Mouse (Mus musculus): Measurements from ENCODE around the gene F12. TPM values are rescaled to one million over a fixed set of nuclear protein-coding genes. Genes with fewer than 3 reads are reported as not detected.
"Not testable (repeated sequence)": the region's sequence is repeated elsewhere in the genome, so short reads cannot be mapped to it uniquely, and the experiment has no call there.

F12 gene
- polyA plus RNA-seq, 1 experiment from 2014 or later: not detected

DNA sequence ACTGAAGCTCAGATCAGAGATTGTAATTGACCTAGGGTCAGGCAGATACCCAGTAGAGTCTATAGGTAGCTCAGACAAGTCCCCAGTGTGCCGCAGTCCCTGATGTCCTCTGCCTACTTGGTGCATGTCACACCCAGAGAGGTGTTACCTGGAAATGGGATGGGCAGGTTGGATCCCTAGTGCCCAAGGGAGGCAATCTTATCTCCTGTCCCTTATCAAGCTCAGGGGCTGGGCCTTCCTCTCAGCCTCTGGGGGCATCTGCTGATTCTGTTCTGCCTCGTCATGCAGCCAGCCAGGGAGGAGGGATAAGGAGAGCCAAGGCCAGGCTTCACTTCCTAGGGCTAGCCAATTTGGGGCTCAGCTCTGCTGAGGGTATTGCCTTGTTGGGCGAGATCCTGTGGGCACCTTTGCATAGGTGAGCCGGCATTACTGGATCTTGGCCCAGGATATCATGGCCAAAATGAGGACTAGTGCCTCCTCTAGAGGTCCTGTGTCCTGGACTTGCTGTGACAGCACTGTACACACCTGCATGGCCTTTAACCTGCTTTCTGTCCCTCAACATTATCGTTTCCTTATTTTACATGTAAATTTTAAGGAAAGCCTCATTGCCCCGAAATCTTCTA, 20.0 kb upstream of the F12 start:
- peak overlapping the region; percentile 96; the same call in 1 of the 2 replicates for H3K9ac ChIP-seq (replicated peaks; ENCODE audit: low read depth, low read length)
- H3K4me3 ChIP-seq (ENCODE audit: low read depth, low read length): peak overlapping the region; percentile 83
- H3K4me2 ChIP-seq (replicated peaks; ENCODE audit: low read depth, low read length): peak overlapping the region; percentile 78
- no peak overlapping the region for H3K27ac ChIP-seq (ENCODE audit: low read length)
- peaks cover 19% of the 10 kb centered on the region for H3K36me3 ChIP-seq (ENCODE audit: control insufficient read depth, insufficient read depth, low read length)
- no peaks in the 10 kb centered on the region for H3K9me3 ChIP-seq (ENCODE audit: control insufficient read depth, low read depth, low read length)
- WGBS: 80% methylated on average over 6 of the region's 6 CpGs
- no peaks in the 10 kb centered on the region for H3K27me3 ChIP-seq (ENCODE audit: control insufficient read depth, insufficient read depth, low read length)
- no peak for ATAC-seq (ENCODE audit: insufficient number of reproducible peaks, insufficient read depth, low FRiP score, low read depth)
- peaks cover 8% of the 10 kb centered on the region; the same call in 1 of the 2 replicates for H3K4me1 ChIP-seq (ENCODE audit: control insufficient read depth, insufficient read depth, low read length)

DNA sequence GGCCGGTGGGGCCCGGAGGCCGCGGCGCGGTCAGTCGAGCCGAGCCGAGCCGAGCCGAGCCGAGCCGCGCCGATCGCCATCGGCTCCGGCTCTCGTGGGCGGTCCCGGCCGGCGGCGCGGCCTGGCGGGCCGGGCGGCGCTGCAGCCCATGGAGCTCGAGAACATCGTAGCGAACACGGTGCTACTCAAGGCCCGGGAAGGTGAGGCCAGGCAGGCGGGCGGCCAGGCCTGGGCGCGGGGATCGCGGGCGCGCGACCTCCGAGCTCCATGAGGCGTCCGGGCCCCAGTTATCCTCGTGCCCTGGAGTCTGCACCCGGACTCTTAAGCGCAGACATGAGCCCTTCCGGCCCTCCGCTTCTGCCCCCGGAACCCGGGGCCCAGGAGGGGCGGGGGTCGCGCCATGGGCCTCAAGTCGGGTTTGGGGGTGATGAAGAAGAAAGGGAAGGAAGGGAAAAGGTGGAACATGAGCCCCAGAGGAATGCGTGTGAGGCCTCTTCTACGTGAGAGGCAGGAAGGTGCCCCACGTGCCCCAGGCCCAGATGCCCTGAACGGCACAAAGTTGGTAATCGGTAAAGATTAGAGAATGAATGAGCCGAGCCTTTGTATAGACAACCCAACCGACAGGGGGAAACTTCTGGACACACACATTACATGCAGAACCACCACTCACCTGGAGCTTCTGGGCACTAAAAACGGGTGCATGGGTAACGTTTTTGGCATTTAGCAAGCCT, 18.9 kb upstream of the F12 start:
- H3K4me2 ChIP-seq (replicated peaks; ENCODE audit: low read depth, low read length): peak overlapping the region; percentile 78
- H3K9me3 ChIP-seq (ENCODE audit: control insufficient read depth, low read depth, low read length): no peaks in the 10 kb centered on the region
- peaks cover 8% of the 10 kb centered on the region; the same call in 1 of the 2 replicates for H3K4me1 ChIP-seq (ENCODE audit: control insufficient read depth, insufficient read depth, low read length)
- peak overlapping the region; percentile 83 for H3K4me3 ChIP-seq (ENCODE audit: low read depth, low read length)
- peak overlapping the region; percentile 97 for H3K27ac ChIP-seq (ENCODE audit: low read length)
- ATAC-seq (ENCODE audit: insufficient number of reproducible peaks, insufficient read depth, low FRiP score, low read depth): 0 out of 2 replicates have a peak, but pooled peaks have one; percentile 17
- H3K9ac ChIP-seq (replicated peaks; ENCODE audit: low read depth, low read length): peak overlapping the region; percentile 96
- WGBS: 1% methylated on average over 57 of the region's 66 CpGs
- H3K36me3 ChIP-seq (ENCODE audit: control insufficient read depth, insufficient read depth, low read length): peaks cover 8% of the 10 kb centered on the region
- no peaks in the 10 kb centered on the region for H3K27me3 ChIP-seq (ENCODE audit: control insufficient read depth, insufficient read depth, low read length)

DNA sequence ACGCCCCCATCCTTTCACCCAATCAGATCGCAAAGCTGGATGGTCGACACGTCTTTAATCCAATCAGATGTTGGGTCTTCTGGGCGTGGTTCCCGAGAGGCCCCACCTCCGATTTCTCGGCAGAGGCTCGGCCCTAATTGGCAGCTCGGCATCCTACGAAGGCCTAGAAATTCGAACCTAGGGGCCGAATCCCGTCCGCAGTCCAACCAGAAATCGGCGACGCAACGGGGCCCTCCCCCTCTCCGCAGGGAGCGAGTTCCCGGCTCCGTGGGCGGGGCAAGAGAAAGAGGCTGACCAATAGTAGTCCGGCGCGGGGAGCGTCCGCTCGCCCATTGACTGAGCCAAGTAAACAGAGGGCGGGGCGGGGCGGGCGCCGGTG, 18.3 kb upstream of the F12 start, which contains the start of gene Grk6:
Gene Grk6, plus strand, starts transcription at position 136 of the 379 bp plus-strand sequence.
- peak; percentile 96 for ATAC-seq (ENCODE audit: insufficient number of reproducible peaks, insufficient read depth, low FRiP score, low read depth)
- 0% methylated on average over 34 of the region's 35 CpGs for WGBS
- peak within 1 kb of the TSS; percentile 97 for H3K27ac ChIP-seq (ENCODE audit: low read length)

DNA sequence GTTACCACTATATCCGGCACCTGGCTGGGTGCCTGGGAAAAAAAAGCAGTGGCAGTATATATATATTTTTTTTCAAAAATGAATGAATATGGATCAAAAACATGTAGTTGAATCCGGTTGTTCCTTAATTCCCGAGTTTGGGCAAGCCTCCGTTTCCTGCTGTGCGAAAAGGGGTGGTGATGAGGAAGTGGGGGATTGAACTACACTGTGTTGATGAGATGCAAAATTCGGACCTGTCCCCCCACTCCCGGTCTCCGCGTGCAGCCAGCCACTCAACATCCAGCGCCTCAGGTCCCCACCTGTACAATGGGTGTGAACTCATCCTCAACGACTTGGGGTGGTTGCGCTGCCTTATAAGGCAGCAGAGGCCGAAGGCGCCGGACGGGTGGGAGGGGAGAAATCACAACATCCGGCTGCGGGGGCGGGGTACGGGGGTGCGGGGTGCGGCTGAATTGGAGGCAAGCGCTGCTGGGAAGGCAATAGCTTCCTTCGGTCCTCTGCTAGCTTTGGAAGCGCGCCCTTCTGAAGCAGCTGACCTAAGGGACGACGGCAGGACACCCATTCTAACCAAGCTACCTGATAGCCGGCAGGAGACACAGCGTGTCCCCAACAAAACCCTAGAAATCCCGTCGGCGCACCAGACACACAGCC, 17.8 kb upstream of the F12 start:
- Histone ChIP-seq H3K4me1 (ENCODE audit: control insufficient read depth, insufficient read depth, low read length) (peaks cover 8% of the 10 kb centered on the region; the same call in 1 of the 2 replicates), H3K27me3 (ENCODE audit: control insufficient read depth, insufficient read depth, low read length) (no peaks in the 10 kb centered on the region), H3K36me3 (ENCODE audit: control insufficient read depth, insufficient read depth, low read length) (no peaks in the 10 kb centered on the region), H3K27ac (ENCODE audit: low read length) (peak overlapping the region; percentile 97), H3K9me3 (ENCODE audit: control insufficient read depth, low read depth, low read length) (no peaks in the 10 kb centered on the region), H3K4me2 (replicated peaks; ENCODE audit: low read depth, low read length) (peak overlapping the region; percentile 56), H3K9ac (replicated peaks; ENCODE audit: low read depth, low read length) (peak overlapping the region; percentile 33; the same call in 1 of the 2 replicates), H3K4me3 (ENCODE audit: low read depth, low read length) (peak overlapping the region; percentile 83)
- ATAC-seq (ENCODE audit: insufficient number of reproducible peaks, insufficient read depth, low FRiP score, low read depth): peak; percentile 80
- 1% methylated on average over 33 of the region's 33 CpGs for WGBS

More for the DNA sequence above, 18.3 kb upstream of the F12 start, which contains the start of gene Grk6:
- H3K9me3 ChIP-seq (ENCODE audit: control insufficient read depth, low read depth, low read length): no peaks in the 10 kb centered on the region
- peaks cover 2% of the 10 kb centered on the region; the same call in 1 of the 2 replicates for H3K36me3 ChIP-seq (ENCODE audit: control insufficient read depth, insufficient read depth, low read length)
- H3K4me1 ChIP-seq (ENCODE audit: control insufficient read depth, insufficient read depth, low read length): peaks cover 8% of the 10 kb centered on the region; the same call in 1 of the 2 replicates
- H3K27me3 ChIP-seq (ENCODE audit: control insufficient read depth, insufficient read depth, low read length): no peaks in the 10 kb centered on the region
- peak within 1 kb of the TSS; percentile 83 for H3K4me3 ChIP-seq (ENCODE audit: low read depth, low read length)
- peak within 1 kb of the TSS; percentile 78 for H3K4me2 ChIP-seq (replicated peaks; ENCODE audit: low read depth, low read length)
- H3K9ac ChIP-seq (replicated peaks; ENCODE audit: low read depth, low read length): peak within 1 kb of the TSS; percentile 96

GRCm38 (mm10) chr13:55443799-55444285, 17.2 kb upstream of the F12 start:
- Histone ChIP-seq H3K36me3 (ENCODE audit: control insufficient read depth, insufficient read depth, low read length) (no peaks in the 10 kb centered on the region), H3K4me1 (ENCODE audit: control insufficient read depth, insufficient read depth, low read length) (peaks cover 8% of the 10 kb centered on the region; the same call in 1 of the 2 replicates), H3K9me3 (ENCODE audit: control insufficient read depth, low read depth, low read length) (no peaks in the 10 kb centered on the region), H3K9ac (replicated peaks; ENCODE audit: low read depth, low read length) (peak overlapping the region; percentile 33; the same call in 1 of the 2 replicates), H3K4me2 (replicated peaks; ENCODE audit: low read depth, low read length) (peak overlapping the region; percentile 56), H3K27ac (ENCODE audit: low read length) (peak overlapping the region; percentile 97), H3K27me3 (ENCODE audit: control insufficient read depth, insufficient read depth, low read length) (no peaks in the 10 kb centered on the region), H3K4me3 (ENCODE audit: low read depth, low read length) (peak overlapping the region; percentile 83)
- no peak for ATAC-seq (ENCODE audit: insufficient number of reproducible peaks, insufficient read depth, low FRiP score, low read depth)
- 35% methylated on average over 9 of the region's 9 CpGs for WGBS

GRCm38 (mm10) chr13:55437111-55437629, 10.6 kb upstream of the F12 start:
- not testable (repeated sequence) for H3K4me3 ChIP-seq (ENCODE audit: low read depth, low read length); ATAC-seq (ENCODE audit: insufficient number of reproducible peaks, insufficient read depth, low FRiP score, low read depth); H3K4me2 ChIP-seq (replicated peaks; ENCODE audit: low read depth, low read length); H3K9me3 ChIP-seq (ENCODE audit: control insufficient read depth, low read depth, low read length); H3K36me3 ChIP-seq (ENCODE audit: control insufficient read depth, insufficient read depth, low read length); H3K27ac ChIP-seq (ENCODE audit: low read length); H3K9ac ChIP-seq (replicated peaks; ENCODE audit: low read depth, low read length); H3K27me3 ChIP-seq (ENCODE audit: control insufficient read depth, insufficient read depth, low read length); H3K4me1 ChIP-seq (ENCODE audit: control insufficient read depth, insufficient read depth, low read length)
- WGBS: 76% methylated on average over 14 of the region's 15 CpGs

DNA sequence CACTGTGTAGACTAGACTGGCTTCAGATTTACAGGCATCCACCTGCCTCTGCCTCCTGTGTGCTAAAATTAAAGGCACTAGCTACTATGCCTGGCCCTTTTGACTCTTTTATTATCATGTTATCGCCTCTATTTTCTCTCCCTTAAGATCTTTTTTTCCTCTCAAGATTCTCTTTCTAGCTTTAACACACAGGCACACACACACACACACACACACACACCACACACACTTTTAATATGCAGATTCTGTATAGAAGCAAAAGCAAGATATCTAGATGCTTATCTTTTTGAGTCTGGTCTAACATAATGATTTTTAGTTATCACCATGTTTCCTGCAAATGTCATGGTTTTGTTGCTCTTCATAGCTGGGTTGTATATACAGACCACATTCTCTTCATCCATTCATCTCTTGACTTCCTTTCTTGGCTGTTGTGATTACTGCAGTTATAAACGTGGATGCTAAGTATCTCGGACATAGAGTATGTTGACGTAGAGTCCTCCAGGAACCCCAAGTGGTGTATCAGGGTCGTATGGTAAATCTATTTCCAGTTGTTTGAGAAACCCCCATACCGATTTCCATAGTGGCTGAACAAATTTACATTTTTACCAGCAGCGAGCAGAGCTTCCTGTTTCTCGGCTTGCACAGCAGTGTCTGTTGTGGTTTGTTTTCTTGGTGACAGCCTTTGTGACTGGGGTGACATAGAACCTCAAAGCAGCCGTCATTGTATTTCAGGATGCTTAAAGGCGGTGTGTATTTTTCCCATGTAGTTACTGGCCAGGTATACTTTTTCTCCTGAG, 5.5 kb upstream of the F12 start:
- 69% methylated on average over 10 of the region's 10 CpGs for WGBS
- no peak for ATAC-seq (ENCODE audit: insufficient number of reproducible peaks, insufficient read depth, low FRiP score, low read depth)

More for the DNA sequence above, 5.5 kb upstream of the F12 start:
- H3K27me3 ChIP-seq (ENCODE audit: control insufficient read depth, insufficient read depth, low read length): no peaks in the 10 kb centered on the region
- no peak overlapping the region for H3K27ac ChIP-seq (ENCODE audit: low read length)
- no peak overlapping the region for H3K4me2 ChIP-seq (replicated peaks; ENCODE audit: low read depth, low read length)
- peaks cover 3% of the 10 kb centered on the region; the same call in 1 of the 2 replicates for H3K9me3 ChIP-seq (ENCODE audit: control insufficient read depth, low read depth, low read length)
- H3K4me3 ChIP-seq (ENCODE audit: low read depth, low read length): no peak overlapping the region
- no peaks in the 10 kb centered on the region for H3K4me1 ChIP-seq (ENCODE audit: control insufficient read depth, insufficient read depth, low read length)
- no peak overlapping the region for H3K9ac ChIP-seq (replicated peaks; ENCODE audit: low read depth, low read length)
- no peaks in the 10 kb centered on the region for H3K36me3 ChIP-seq (ENCODE audit: control insufficient read depth, insufficient read depth, low read length)
